Mouse (Mus musculus): ENCODE data around the gene Mt4.

GRCm38 (mm10) chr8:94154537-94154936 lies 17.5 kb downstream of the Mt4 start:
- TF ChIP-seq CTCF (IDR thresholded peaks at IDR 0.05; ENCODE audit: extremely low read depth, insufficient read depth, insufficient read length, insufficient replicate concordance) = no peak
- no peak for TF ChIP-seq POLR2A (IDR thresholded peaks at IDR 0.05; ENCODE audit: low read depth, low read length)
